Mouse (Mus musculus) midbrain, postnatal 0 days (tissue): Measurements from ENCODE around the gene Coro1a. TPM values are rescaled to one million over a fixed set of nuclear protein-coding genes. Genes with fewer than 3 reads are reported as not detected.
A peak's percentile ranks its signal among the peaks of the same experiment; 100 is the strongest.
"Not testable (repeated sequence)": the region's sequence is repeated elsewhere in the genome, so short reads cannot be mapped to it uniquely, and the experiment has no call there.

Experiments
- ATAC-seq: fragments of 200-750 bp; cut with Nextera tagmentation; 2 replicates; pipeline ENCODE4 v1.8.0; 2017; ENCODE audit warnings: moderate number of reproducible peaks, mild to moderate bottlenecking, moderate TSS enrichment, moderate library complexity; ENCODE audit not compliant: low FRiP score
- DNase-seq: peaks from one replicate; pipeline ENCODE4 v3.0.0-alpha.2; 2015; ENCODE audit warnings: low spot score
- H3K27ac ChIP-seq: fragments of 300-500 bp; sonication (generic); 2 replicates; pipeline ENCODE4 v1.5.1; 2014; ENCODE audit warnings: low read depth, mild to moderate bottlenecking, low read length, mixed read lengths
- H3K27me3 ChIP-seq: fragments of 300-500 bp; sonication (generic); 2 replicates; pipeline ENCODE4 v1.6.1; 2014; ENCODE audit warnings: low read length, control low read depth, mixed read lengths; ENCODE audit not compliant: insufficient read depth
- H3K36me3 ChIP-seq: fragments of 300-500 bp; sonication (generic); 2 replicates; pipeline ENCODE4 v1.6.1; 2014; ENCODE audit warnings: low read length, control low read depth, mixed read lengths; ENCODE audit not compliant: insufficient read depth
- H3K4me1 ChIP-seq: fragments of 300-500 bp; sonication (generic); 2 replicates; pipeline ENCODE4 v1.6.1; 2014; ENCODE audit warnings: mild to moderate bottlenecking, control low read depth, antibody characterized with exemption, low read length, mixed read lengths; ENCODE audit not compliant: insufficient read depth
- H3K4me2 ChIP-seq: fragments of 300-500 bp; sonication (generic); 2 replicates; pipeline ENCODE4 v1.6.1; 2014; ENCODE audit warnings: low read depth, mild to moderate bottlenecking, low read length, mixed read lengths; ENCODE audit not compliant: poor library complexity, severe bottlenecking
- H3K4me3 ChIP-seq: fragments of 300-500 bp; sonication (generic); 2 replicates; pipeline ENCODE4 v1.5.1; 2014; ENCODE audit warnings: low read depth, mild to moderate bottlenecking, low read length, moderate library complexity
- H3K9ac ChIP-seq: fragments of 300-500 bp; sonication (generic); replicated peaks from 2 replicates; pipeline ENCODE4 v1.6.1; 2014; ENCODE audit warnings: mild to moderate bottlenecking, low read length, moderate library complexity, mixed read lengths; ENCODE audit not compliant: poor library complexity, severe bottlenecking
- H3K9me3 ChIP-seq: fragments of 300-500 bp; sonication (generic); 2 replicates; pipeline ENCODE4 v1.6.1; 2016; ENCODE audit warnings: low read length, control low read depth
- CTCF ChIP-seq: IDR thresholded peaks from 2 replicates; pipeline ENCODE4 v1.5.1; 2016; ENCODE audit warnings: antibody characterized with exemption, mild to moderate bottlenecking
- WGBS: fragments of 180-500 bp; shearing (Covaris S2); extraction: QIAGEN DNeasy Blood & Tissue Kit; methylation state at CpG from one replicate; pipeline ENCODE4 v1.1.7; 2014; 5-methylcytosine and 5-hydroxymethylcytosine counted together
- polyA plus RNA-seq: library from polyadenylated mRNA; unstranded; fragments of >200 nt; fragmentation: Nextera tagmentation; extraction: Ambion mirVana; gene quantifications from 2 replicates; pipeline ENCODE4 v1.2.1, GENCODE M21; 2015
- total RNA-seq: library from RNA; depleted of rRNA; stranded (reverse); fragments of >200 nt; gene quantifications from 2 replicates; pipeline ENCODE4 v1.2.3, GENCODE M21; 2014

The Coro1a gene
- total and polyA plus RNA-seq, 2 experiments from 2014 or later: 93.4 to 98.9 TPM

DNA sequence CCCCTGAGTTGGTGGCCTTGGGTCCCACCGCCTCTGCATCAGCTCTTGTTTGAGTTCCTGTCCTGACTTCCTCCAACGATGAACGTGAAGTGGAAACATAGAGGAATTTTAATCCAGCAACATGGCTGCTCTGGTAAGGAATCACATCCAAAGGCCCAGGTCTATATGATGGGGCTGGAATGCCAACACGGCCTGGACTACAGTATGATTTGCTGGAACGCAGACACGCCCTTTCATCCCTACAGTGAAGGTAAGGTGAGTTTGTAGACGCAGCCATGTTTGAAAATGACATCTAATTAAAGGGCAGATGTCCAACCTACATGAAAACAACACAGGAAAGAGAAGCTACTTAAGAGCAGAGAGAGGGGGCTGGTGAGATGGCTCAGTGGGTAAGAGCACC, 13.8 kb downstream of the Coro1a start:
- Histone ChIP-seq H3K4me2 (no peak overlapping the region), H3K4me1 (peaks cover 7% of the 10 kb centered on the region; the same call in 1 of the 2 replicates), H3K4me3 (no peak overlapping the region), H3K9me3 (no peaks in the 10 kb centered on the region), H3K36me3 (peaks cover 17% of the 10 kb centered on the region), H3K9ac (no peak overlapping the region), H3K27ac (no peak overlapping the region), H3K27me3 (no peaks in the 10 kb centered on the region)
- WGBS: 80% methylated on average over 7 of the region's 7 CpGs
- TF ChIP-seq CTCF: no peak
- DNase-seq: no peak
- no peak for ATAC-seq

DNA sequence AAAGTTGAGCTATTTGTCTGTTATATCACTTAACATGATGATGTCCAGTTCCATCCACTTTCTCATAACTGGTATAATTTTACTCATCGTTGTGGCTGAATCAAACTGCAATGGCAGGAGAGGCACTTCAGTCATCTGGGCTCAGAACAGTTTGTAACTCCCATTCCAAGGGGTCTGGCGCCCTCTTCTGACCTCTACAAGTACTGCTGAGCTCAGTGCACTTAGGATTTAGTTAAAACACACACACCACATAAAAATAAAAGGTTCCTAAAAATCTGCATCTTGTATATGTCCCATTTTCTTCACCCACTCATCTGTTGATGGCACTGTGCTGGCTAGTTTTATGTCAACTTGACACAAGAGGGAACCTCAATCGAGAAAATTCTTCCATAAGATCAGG, 14.3 kb downstream of the Coro1a start:
- H3K4me1 ChIP-seq: peaks cover 7% of the 10 kb centered on the region; the same call in 1 of the 2 replicates
- DNase-seq (peak; percentile 89), ATAC-seq (no peak)
- no peak overlapping the region for H3K4me2 ChIP-seq
- H3K9me3 ChIP-seq: no peaks in the 10 kb centered on the region
- no peak overlapping the region for H3K9ac ChIP-seq
- H3K27ac ChIP-seq: no peak overlapping the region
- 31% methylated on average over 3 of the region's 3 CpGs for WGBS
- no peaks in the 10 kb centered on the region for H3K27me3 ChIP-seq
- peak; percentile 89 for TF ChIP-seq CTCF
- peaks cover 16% of the 10 kb centered on the region for H3K36me3 ChIP-seq
- H3K4me3 ChIP-seq: no peak overlapping the region

DNA sequence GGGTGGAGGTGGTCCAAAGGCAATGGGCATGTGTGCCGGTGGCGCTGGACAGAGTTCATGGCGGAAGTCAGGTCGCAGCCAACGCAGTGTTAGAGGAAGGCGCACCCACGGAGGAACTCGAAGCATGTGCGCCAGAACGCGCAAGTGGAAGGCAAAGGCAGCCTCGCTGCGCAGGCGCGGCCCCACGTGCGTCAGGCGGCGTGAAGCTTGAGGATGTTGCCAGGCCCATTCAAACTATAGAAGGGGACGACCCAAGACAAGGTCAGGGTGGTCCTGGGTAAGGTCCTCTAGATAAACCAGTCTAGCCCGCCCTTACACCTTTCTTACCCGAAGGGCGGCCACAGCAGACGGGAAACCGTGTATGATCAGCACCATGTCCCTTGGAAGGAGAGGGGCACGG, 15.2 kb downstream of the Coro1a start:
- no peak for ATAC-seq

GRCm38 (mm10) chr7:126691676-126692075, 15.9 kb downstream of the Coro1a start:
- TF ChIP-seq CTCF: no peak
- Histone ChIP-seq H3K4me1 (peaks cover under 1% of the 10 kb centered on the region; the same call in 1 of the 2 replicates), H3K9me3 (no peaks in the 10 kb centered on the region), H3K27me3 (no peaks in the 10 kb centered on the region), H3K36me3 (peaks cover 15% of the 10 kb centered on the region), H3K4me2 (no peak overlapping the region), H3K9ac (no peak overlapping the region), H3K27ac (no peak overlapping the region), H3K4me3 (no peak overlapping the region)
- DNase-seq (no peak), ATAC-seq (no peak)
- 79% methylated on average over 5 of the region's 5 CpGs for WGBS

More for the DNA sequence above, 15.2 kb downstream of the Coro1a start:
- DNase-seq: no peak
- Histone ChIP-seq H3K9me3 (no peaks in the 10 kb centered on the region), H3K4me3 (no peak overlapping the region), H3K36me3 (peaks cover 15% of the 10 kb centered on the region), H3K27me3 (no peaks in the 10 kb centered on the region), H3K9ac (no peak overlapping the region), H3K4me1 (peaks cover 7% of the 10 kb centered on the region; the same call in 1 of the 2 replicates), H3K4me2 (no peak overlapping the region), H3K27ac (no peak overlapping the region)
- no peak for TF ChIP-seq CTCF
- 96% methylated on average over 26 of the region's 26 CpGs for WGBS

DNA sequence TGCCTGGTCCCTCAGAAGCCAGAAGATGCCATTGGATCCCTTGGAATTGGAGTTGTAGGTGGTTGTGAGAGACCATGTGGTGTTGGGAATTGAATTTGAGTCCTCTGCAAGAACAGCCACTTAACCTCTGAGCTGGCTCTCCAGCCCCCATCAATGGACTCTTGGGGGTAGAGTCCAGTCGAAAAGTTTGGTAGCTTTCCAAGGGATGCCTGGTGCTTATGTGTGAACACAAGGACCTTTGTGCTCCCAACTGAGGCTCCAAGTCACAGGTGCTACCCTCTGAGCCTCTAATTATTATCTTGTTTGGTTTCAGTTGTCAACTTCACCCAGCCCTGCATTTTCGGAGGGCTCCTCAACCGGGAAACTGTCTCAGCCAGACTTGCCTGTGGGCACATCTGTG, 16.9 kb downstream of the Coro1a start:
- WGBS: 92% methylated on average over 3 of the region's 3 CpGs
- no peaks in the 10 kb centered on the region for H3K4me1 ChIP-seq
- no peak for ATAC-seq
- no peak overlapping the region for H3K4me3 ChIP-seq
- H3K9ac ChIP-seq: no peak overlapping the region
- H3K9me3 ChIP-seq: no peaks in the 10 kb centered on the region
- H3K27me3 ChIP-seq: no peaks in the 10 kb centered on the region
- TF ChIP-seq CTCF: no peak
- H3K4me2 ChIP-seq: no peak overlapping the region
- no peak for DNase-seq
- H3K36me3 ChIP-seq: peaks cover 15% of the 10 kb centered on the region
- H3K27ac ChIP-seq: no peak overlapping the region

DNA sequence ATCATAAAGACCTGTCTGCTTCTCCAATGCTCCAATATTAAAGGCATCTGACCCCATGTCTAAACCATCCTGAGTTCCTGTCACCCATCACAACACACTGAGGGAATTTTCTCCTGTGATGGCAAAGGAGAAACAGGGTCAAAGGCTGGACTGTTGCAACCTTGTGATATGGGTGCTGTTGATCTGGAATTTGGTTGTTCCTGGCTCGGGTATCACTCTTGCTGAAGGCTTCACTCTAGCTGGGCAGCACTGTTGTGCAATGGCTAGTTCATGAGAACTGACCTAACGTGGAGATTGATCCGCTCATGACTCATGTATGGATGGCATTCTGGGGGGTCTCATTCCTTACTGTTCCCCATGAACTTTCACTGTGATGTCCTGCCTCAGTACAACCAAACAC, 18.6 kb downstream of the Coro1a start:
- 86% methylated on average over 3 of the region's 3 CpGs for WGBS
- Histone ChIP-seq H3K4me1 (no peaks in the 10 kb centered on the region), H3K4me2 (no peak overlapping the region), H3K4me3 (no peak overlapping the region), H3K27ac (no peak overlapping the region), H3K27me3 (no peaks in the 10 kb centered on the region), H3K36me3 (peaks cover 15% of the 10 kb centered on the region), H3K9me3 (no peaks in the 10 kb centered on the region), H3K9ac (no peak overlapping the region)
- no peak for TF ChIP-seq CTCF
- ATAC-seq (no peak), DNase-seq (no peak)

GRCm38 (mm10) chr7:126688156-126688555, 19.4 kb downstream of the Coro1a start:
- not testable (repeated sequence) for H3K27ac ChIP-seq, ATAC-seq, H3K4me2 ChIP-seq, H3K9me3 ChIP-seq, H3K4me3 ChIP-seq, H3K27me3 ChIP-seq, H3K9ac ChIP-seq, H3K4me1 ChIP-seq, DNase-seq
- WGBS: 86% methylated on average over 4 of the region's 4 CpGs
- H3K36me3 ChIP-seq: peaks cover 15% of the 10 kb centered on the region
